In the genomic region with DNA sequence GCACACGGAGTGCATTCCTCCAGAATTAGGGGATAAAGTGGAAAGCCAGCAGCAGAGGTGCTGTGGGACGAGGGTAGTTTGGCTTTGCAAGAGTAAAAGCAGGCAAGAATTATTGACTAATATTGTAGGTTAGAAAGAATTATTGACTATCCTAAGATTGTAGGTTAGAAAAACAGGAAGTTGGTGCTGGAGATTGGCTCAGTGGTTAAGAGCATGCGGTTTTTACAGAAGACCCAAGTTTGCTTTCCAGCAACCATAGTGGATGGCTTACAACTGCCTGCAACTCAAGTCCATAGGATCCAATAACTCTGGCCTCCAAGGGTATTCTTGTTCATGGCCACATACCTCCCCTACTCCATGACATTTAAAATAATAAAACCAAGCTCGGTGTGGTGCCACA, we compare ENCODE assay signal across 29 mouse cellular contexts. TPM values are rescaled to one million over a fixed set of nuclear protein-coding genes. Genes with fewer than 3 reads are reported as not detected.
A peak's percentile ranks its signal among the peaks of the same experiment; 100 is the strongest.
DNase-seq lines count a peak whose midpoint lies in the region; ATAC-seq and TF ChIP-seq lines count a peak whose summit lies in the region.
"Had no signal": no experiment of that assay in that cellular context is flagged by ENCODE, and none has a peak within 500 bp of the region (broad histone marks: within the 10 kb centered on the region; RNA-seq: fewer than 3 reads in every experiment).

No protein-coding gene starts in this region.

- peak; percentile 62 for DNase-seq in midbrain, embryonic 11.5 days (ENCODE audit: low spot score, missing footprints)
- no peak for DNase-seq in midbrain, postnatal 0 days (ENCODE audit: low spot score)
- DNase-seq in ovary, postnatal 36 days (ENCODE audit: low spot score): no peak
- no peak for DNase-seq in thymus, adult 18-20 months
- DNase-seq in adipocyte (ENCODE audit: low spot score): no peak
- DNase-seq: adrenal gland, postnatal 10 days; cerebellum, adult 11 months; cerebellum, adult 2 months; cerebellum, adult 9-11 months; cerebellum, postnatal 25 days; embryo, embryonic 11 days; gastrocnemius, postnatal 10 days; gastrocnemius, postnatal 36 days; heart, postnatal 36 days had no signal

- H3K9me3 ChIP-seq in midbrain, embryonic 11.5 days (ENCODE audit: control insufficient read depth, low read length): no peaks in the 10 kb centered on the region
- no peaks in the 10 kb centered on the region for H3K9me3 ChIP-seq in midbrain, postnatal 0 days (ENCODE audit: low read length)
- H3K9me3 ChIP-seq: embryonic facial prominence, embryonic 10.5 days; embryonic facial prominence, embryonic 13.5 days; forebrain, embryonic 10.5 days; forebrain, embryonic 13.5 days; heart, embryonic 12.5 days; heart, embryonic 15.5 days; hindbrain, embryonic 10.5 days; hindbrain, embryonic 13.5 days had no signal

- H3K4me1 ChIP-seq in midbrain, embryonic 11.5 days (ENCODE audit: control insufficient read depth, insufficient read depth, low read length): peaks cover 6% of the 10 kb centered on the region
- H3K4me1 ChIP-seq in midbrain, postnatal 0 days (ENCODE audit: insufficient read depth, low read length): peaks cover 4% of the 10 kb centered on the region; the same call in 1 of the 2 replicates

- peaks cover 9% of the 10 kb centered on the region for H3K79me2 ChIP-seq in macrophage (ENCODE audit: inconsistent target)

- H3K27me3 ChIP-seq in midbrain, embryonic 11.5 days (ENCODE audit: control insufficient read depth, insufficient read depth, low read length): no peaks in the 10 kb centered on the region
- H3K27me3 ChIP-seq in midbrain, postnatal 0 days (ENCODE audit: insufficient read depth, low read length): no peaks in the 10 kb centered on the region
- H3K27me3 ChIP-seq: embryonic facial prominence, embryonic 13.5 days; forebrain, embryonic 13.5 days; heart, embryonic 12.5 days; heart, embryonic 15.5 days; hindbrain, embryonic 13.5 days had no signal

- no peak overlapping the region for H3K27ac ChIP-seq in midbrain, embryonic 11.5 days (ENCODE audit: low read depth, low read length)
- no peak overlapping the region for H3K27ac ChIP-seq in midbrain, postnatal 0 days (ENCODE audit: low read depth, low read length)
- H3K27ac ChIP-seq in macrophage: 0 out of 2 replicates have a peak overlapping the region, but pooled peaks have one; percentile 4
- H3K27ac ChIP-seq: embryonic facial prominence, embryonic 10.5 days; embryonic facial prominence, embryonic 13.5 days; forebrain, embryonic 10.5 days; forebrain, embryonic 13.5 days; heart, embryonic 15.5 days; hindbrain, embryonic 10.5 days; hindbrain, embryonic 13.5 days had no signal

- 92% methylated on average over 4 of the region's 4 CpGs for WGBS in midbrain, embryonic 11.5 days
- 94% methylated on average over 4 of the region's 4 CpGs for WGBS in midbrain, postnatal 0 days
- 68% methylated on average over 4 of the region's 4 CpGs for WGBS in macrophage (ENCODE audit: missing documents)

- ATAC-seq in midbrain, embryonic 11.5 days (ENCODE audit: low FRiP score): no peak
- ATAC-seq in midbrain, postnatal 0 days (ENCODE audit: low FRiP score): no peak
- ATAC-seq in common myeloid progenitor, adult 5-6 weeks (replicated peaks; ENCODE audit: low read depth, poor library complexity, severe bottlenecking): peak; percentile 45
- ATAC-seq: activated CD4-positive, CD25-positive, alpha-beta regulatory T cell, adult 4 months; CD4-positive, CD25-positive, alpha-beta regulatory T cell, adult 4 months; forebrain, embryonic 13.5 days; forebrain, embryonic 16.5 days; hindbrain, embryonic 16.5 days had no signal

- no peak for TF ChIP-seq CTCF in midbrain, postnatal 0 days (IDR thresholded peaks at IDR 0.05)

- H3K4me3 ChIP-seq in midbrain, embryonic 11.5 days (ENCODE audit: low read depth, low read length): no peak overlapping the region
- H3K4me3 ChIP-seq in midbrain, postnatal 0 days (ENCODE audit: low read depth, low read length): no peak overlapping the region
- no peak overlapping the region for H3K4me3 ChIP-seq in macrophage (ENCODE audit: inconsistent target)
- H3K4me3 ChIP-seq: embryonic facial prominence, embryonic 10.5 days; embryonic facial prominence, embryonic 13.5 days; forebrain, embryonic 10.5 days; forebrain, embryonic 13.5 days; heart, embryonic 12.5 days; heart, embryonic 15.5 days; hindbrain, embryonic 10.5 days; hindbrain, embryonic 13.5 days had no signal

- no peak overlapping the region for H3K9ac ChIP-seq in midbrain, embryonic 11.5 days (ENCODE audit: low read length)
- H3K9ac ChIP-seq in midbrain, postnatal 0 days (replicated peaks; ENCODE audit: low read length, poor library complexity, severe bottlenecking): no peak overlapping the region
- H3K9ac ChIP-seq: embryonic facial prominence, embryonic 13.5 days; forebrain, embryonic 13.5 days; heart, embryonic 12.5 days; heart, embryonic 15.5 days; hindbrain, embryonic 13.5 days had no signal

- H3K36me3 ChIP-seq in midbrain, embryonic 11.5 days (ENCODE audit: control insufficient read depth, insufficient read depth, low read length): no peaks in the 10 kb centered on the region
- H3K36me3 ChIP-seq in midbrain, postnatal 0 days (ENCODE audit: insufficient read depth, low read length): no peaks in the 10 kb centered on the region
- H3K36me3 ChIP-seq in macrophage (ENCODE audit: inconsistent target): no peaks in the 10 kb centered on the region
- H3K36me3 ChIP-seq: embryonic facial prominence, embryonic 10.5 days; embryonic facial prominence, embryonic 13.5 days; forebrain, embryonic 10.5 days; heart, embryonic 12.5 days; heart, embryonic 15.5 days; hindbrain, embryonic 10.5 days; hindbrain, embryonic 13.5 days had no signal

- no peak overlapping the region for H3K4me2 ChIP-seq in midbrain, embryonic 11.5 days
- H3K4me2 ChIP-seq in midbrain, postnatal 0 days (ENCODE audit: low read depth, low read length, poor library complexity, severe bottlenecking): no peak overlapping the region
- H3K4me2 ChIP-seq: embryonic facial prominence, embryonic 13.5 days; forebrain, embryonic 13.5 days; heart, embryonic 12.5 days; heart, embryonic 15.5 days; hindbrain, embryonic 13.5 days had no signal

RNA-seq across cellular contexts. Expression of a gene that starts 4.2 kb away (rescaled TPM):
- 6.4 and 6.9 TPM in 2 replicates for polyA plus RNA-seq in midbrain, embryonic 11.5 days (2014; fragmentation: Nextera tagmentation; extraction: Ambion mirVana)
- 21.3 and 22.5 TPM in 2 replicates for total RNA-seq in midbrain, postnatal 0 days (2014; rRNA removed)
- polyA plus RNA-seq in midbrain, postnatal 0 days (2015; fragmentation: Nextera tagmentation; extraction: Ambion mirVana): 16.7 and 18.7 TPM in 2 replicates
- 11.2 and 13.3 TPM in 2 replicates for total RNA-seq in common myeloid progenitor, adult 5-6 weeks (2017)
- 10 to 100 TPM in 23 of 26 experiments, 1 to 10 TPM in 3; 6.3 to 91.3 (median 35.9) TPM for total RNA-seq in macrophage (2018; cell fraction: chromatin; rRNA removed)
- 100 to 1,000 TPM in 25 of 26 experiments, 10 to 100 TPM in 1; 99.8 to 275 (median 173) TPM for total RNA-seq in macrophage (2018; cell fraction: cytosol; rRNA removed)
- total RNA-seq in macrophage (2018; cell fraction: nucleus; rRNA removed): 100 to 1,000 TPM in 25 of 26 experiments, 10 to 100 TPM in 1; 43.3 to 265 (median 215) TPM
- 132 to 176 TPM (median 135 TPM) in 3 replicates for polyA plus RNA-seq in macrophage (2018)

RNA-seq across cellular contexts. Expression of a gene that starts 9.2 kb away (rescaled TPM):
- 0.88 and 0.89 TPM in 2 replicates for polyA plus RNA-seq in midbrain, embryonic 11.5 days (2014; fragmentation: Nextera tagmentation; extraction: Ambion mirVana)
- 0.77 TPM in 1 of 2 replicates, not detected in the other for total RNA-seq in midbrain, postnatal 0 days (2014; rRNA removed)
- 0.31 TPM in 1 of 2 replicates, not detected in the other for polyA plus RNA-seq in midbrain, postnatal 0 days (2015; fragmentation: Nextera tagmentation; extraction: Ambion mirVana)
- total RNA-seq in common myeloid progenitor, adult 5-6 weeks (2017): not detected in 2 replicates
- total RNA-seq in macrophage (2018; cell fraction: chromatin; rRNA removed): not detected
- under 1 TPM in 1 of 26 experiments, not detected in 25; 0.10 TPM for total RNA-seq in macrophage (2018; cell fraction: cytosol; rRNA removed)
- not detected for total RNA-seq in macrophage (2018; cell fraction: nucleus; rRNA removed)
- not detected in 3 replicates for polyA plus RNA-seq in macrophage (2018)
- total RNA-seq: gastrocnemius, adult 18-20 months had no signal
- polyA plus RNA-seq: CD4-positive, CD25-positive, alpha-beta regulatory T cell, adult 4 months had no signal

RNA-seq across cellular contexts. Expression of a gene that starts 22.6 kb away (rescaled TPM):
- polyA plus RNA-seq in midbrain, embryonic 11.5 days (2014; fragmentation: Nextera tagmentation; extraction: Ambion mirVana): 88.3 and 89.4 TPM in 2 replicates
- 37.1 and 44.3 TPM in 2 replicates for total RNA-seq in midbrain, postnatal 0 days (2014; rRNA removed)
- polyA plus RNA-seq in midbrain, postnatal 0 days (2015; fragmentation: Nextera tagmentation; extraction: Ambion mirVana): 40.2 and 41.7 TPM in 2 replicates
- 24.0 and 28.2 TPM in 2 replicates for total RNA-seq in common myeloid progenitor, adult 5-6 weeks (2017)
- 10 to 100 TPM in 13 of 26 experiments, 1 to 10 TPM in 13; 4.6 to 16.6 (median 9.9) TPM for total RNA-seq in macrophage (2018; cell fraction: chromatin; rRNA removed)
- total RNA-seq in macrophage (2018; cell fraction: cytosol; rRNA removed): 1 to 10 TPM; 3.3 to 5.8 (median 4.6) TPM
- total RNA-seq in macrophage (2018; cell fraction: nucleus; rRNA removed): 10 to 100 TPM in 13 of 26 experiments, 1 to 10 TPM in 13; 3.4 to 26.8 (median 9.7) TPM
- polyA plus RNA-seq in macrophage (2018): 4.4 to 10.2 TPM (median 4.9 TPM) in 3 replicates
